Mouse (Mus musculus): Measurements from ENCODE around the gene Capn12. TPM values are rescaled to one million over a fixed set of nuclear protein-coding genes. Genes with fewer than 3 reads are reported as not detected.

Capn12 gene
- polyA plus RNA-seq, 1 experiment = 0.14 TPM

DNA sequence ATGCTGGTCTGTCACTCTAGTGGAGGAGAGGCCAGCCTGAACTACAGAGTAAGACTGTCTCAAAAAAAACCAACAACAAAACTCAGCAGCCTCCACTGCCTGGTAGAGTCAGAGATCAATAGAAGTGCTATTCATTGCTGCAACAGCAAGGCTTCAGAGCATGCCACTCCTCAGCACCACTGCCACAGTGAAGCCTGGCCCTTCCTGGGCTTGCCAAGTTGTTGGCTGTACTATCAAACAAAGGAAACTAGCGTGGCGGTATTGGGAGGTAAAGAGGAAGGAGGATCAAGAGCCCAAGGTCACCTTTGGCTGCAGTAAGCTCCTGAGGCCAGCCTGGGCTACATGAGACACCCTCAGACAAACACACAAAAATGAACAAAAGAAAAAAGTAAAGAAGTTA, 45.0 kb downstream of the Capn12 start:
- Histone ChIP-seq H3K36me3 (ENCODE audit: control insufficient read depth, insufficient read depth, low read length) (no peaks in the 10 kb centered on the region), H3K27ac (ENCODE audit: control insufficient read depth, insufficient read depth, low read depth, low read length) (no peak overlapping the region), H3K27me3 (ENCODE audit: control insufficient read depth, insufficient read depth, low read length) (no peaks in the 10 kb centered on the region), H3K4me1 (ENCODE audit: control insufficient read depth, insufficient read depth, low read length) (peaks cover 8% of the 10 kb centered on the region), H3K4me3 (ENCODE audit: control insufficient read depth, low read depth, low read length) (no peak overlapping the region)
- TF ChIP-seq POLR2A (IDR thresholded peaks at IDR 0.05; ENCODE audit: control insufficient read depth, low read depth, low read length) (no peak), CTCF (IDR thresholded peaks at IDR 0.05; ENCODE audit: control insufficient read depth, insufficient read depth, insufficient replicate concordance, low read depth, low read length) (no peak)

DNA sequence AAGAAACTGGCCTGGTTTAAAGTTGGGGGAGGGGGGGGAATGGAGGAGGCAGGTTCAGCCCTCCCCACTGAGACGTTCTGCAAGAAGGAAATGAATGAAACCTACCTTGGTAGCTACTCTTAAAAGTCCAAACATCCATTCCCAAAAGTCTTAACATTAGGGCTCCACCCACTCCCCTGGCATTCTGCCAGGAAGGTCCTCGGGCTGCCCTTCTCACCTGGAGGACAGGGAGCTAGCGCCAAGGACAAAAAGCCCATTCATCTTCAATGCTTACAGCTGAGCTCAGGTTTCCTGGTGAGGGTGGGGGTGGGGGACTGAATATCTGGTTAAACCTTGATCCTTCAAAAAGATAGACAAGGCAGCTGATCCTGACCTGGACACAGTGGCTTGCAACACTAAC, 48.2 kb downstream of the Capn12 start:
- Histone ChIP-seq H3K27ac (ENCODE audit: control insufficient read depth, insufficient read depth, low read depth, low read length) (no peak overlapping the region), H3K4me3 (ENCODE audit: control insufficient read depth, low read depth, low read length) (no peak overlapping the region), H3K4me1 (ENCODE audit: control insufficient read depth, insufficient read depth, low read length) (peaks cover 5% of the 10 kb centered on the region), H3K36me3 (ENCODE audit: control insufficient read depth, insufficient read depth, low read length) (no peaks in the 10 kb centered on the region), H3K27me3 (ENCODE audit: control insufficient read depth, insufficient read depth, low read length) (no peaks in the 10 kb centered on the region)
- TF ChIP-seq CTCF (IDR thresholded peaks at IDR 0.05; ENCODE audit: control insufficient read depth, insufficient read depth, insufficient replicate concordance, low read depth, low read length) (no peak), POLR2A (IDR thresholded peaks at IDR 0.05; ENCODE audit: control insufficient read depth, low read depth, low read length) (no peak)

DNA sequence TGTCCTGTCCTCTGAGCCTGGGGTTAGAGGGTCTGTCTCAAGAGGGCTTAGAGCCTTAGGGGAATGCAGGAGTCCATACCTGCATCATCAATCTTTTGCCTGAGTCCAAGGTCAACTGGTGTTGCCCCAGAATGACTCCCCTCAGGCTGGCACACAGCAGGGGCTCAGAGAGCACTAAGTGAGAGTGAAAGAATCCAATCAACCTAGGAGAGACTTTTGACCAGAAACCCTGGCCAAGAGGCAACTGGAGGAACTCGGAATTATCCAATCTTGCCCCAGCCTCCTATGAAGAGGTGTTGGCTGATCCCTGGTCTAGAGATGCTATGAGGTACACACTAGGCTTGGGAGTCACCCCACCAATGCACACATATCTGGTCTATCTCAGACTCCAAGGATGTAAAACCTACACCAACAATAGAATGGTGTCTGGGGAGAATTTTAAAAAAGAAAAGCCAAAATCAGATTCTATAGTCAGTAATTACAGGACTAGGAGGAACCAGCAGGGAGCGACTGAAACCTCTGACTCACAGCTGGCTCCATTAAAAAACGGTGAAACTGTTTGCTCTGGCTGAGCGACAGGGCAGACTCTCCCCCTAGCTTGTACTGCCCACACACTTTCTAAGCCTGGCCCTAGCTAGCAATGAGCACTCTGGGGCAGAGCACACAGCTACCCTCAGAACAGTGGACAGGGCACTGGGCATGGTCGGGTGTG, 49.3 kb downstream of the Capn12 start:
- no peaks in the 10 kb centered on the region for H3K27me3 ChIP-seq (ENCODE audit: control insufficient read depth, insufficient read depth, low read length)
- H3K36me3 ChIP-seq (ENCODE audit: control insufficient read depth, insufficient read depth, low read length) = no peaks in the 10 kb centered on the region
- H3K4me1 ChIP-seq (ENCODE audit: control insufficient read depth, insufficient read depth, low read length) = no peaks in the 10 kb centered on the region
- TF ChIP-seq CTCF (IDR thresholded peaks at IDR 0.05; ENCODE audit: control insufficient read depth, insufficient read depth, insufficient replicate concordance, low read depth, low read length) (no peak), POLR2A (IDR thresholded peaks at IDR 0.05; ENCODE audit: control insufficient read depth, low read depth, low read length) (no peak)
- H3K4me3 ChIP-seq (ENCODE audit: control insufficient read depth, low read depth, low read length) = no peak overlapping the region
- H3K27ac ChIP-seq (ENCODE audit: control insufficient read depth, insufficient read depth, low read depth, low read length) = peak overlapping the region; percentile 24; the same call in 1 of the 2 replicates

DNA sequence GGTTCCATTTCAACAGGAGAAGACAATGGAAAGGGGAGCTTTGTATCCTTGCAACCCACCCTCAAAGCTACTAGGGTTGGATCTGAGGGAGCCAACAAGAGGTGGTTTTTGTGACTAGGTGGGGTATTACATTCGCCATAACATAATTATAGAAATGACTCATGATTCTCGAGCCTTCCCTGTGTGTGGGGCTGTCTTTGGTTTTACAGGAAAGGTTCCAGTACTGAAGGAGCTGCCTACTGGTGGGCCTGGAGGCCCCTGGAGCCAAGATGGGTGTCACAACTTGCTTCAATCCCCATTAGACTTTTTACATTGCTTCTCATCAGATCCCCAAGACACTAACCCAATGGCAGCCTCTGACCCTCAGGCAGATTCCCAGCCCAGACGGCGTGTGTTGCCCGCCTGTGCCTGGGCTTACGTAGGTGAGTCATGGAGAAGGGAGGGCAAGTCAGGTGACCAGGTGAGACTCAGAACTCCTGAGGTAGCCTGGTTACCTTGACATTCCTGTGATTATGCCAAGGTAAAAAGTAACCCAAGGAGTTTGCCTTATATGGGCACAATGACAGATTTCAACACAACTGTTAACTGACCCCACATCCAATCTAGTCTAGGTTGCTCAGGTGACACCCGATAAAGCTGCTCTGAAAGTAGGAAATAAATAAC, 49.9 kb downstream of the Capn12 start:
- H3K27ac ChIP-seq (ENCODE audit: control insufficient read depth, insufficient read depth, low read depth, low read length) = no peak overlapping the region
- no peaks in the 10 kb centered on the region for H3K36me3 ChIP-seq (ENCODE audit: control insufficient read depth, insufficient read depth, low read length)
- TF ChIP-seq POLR2A (IDR thresholded peaks at IDR 0.05; ENCODE audit: control insufficient read depth, low read depth, low read length) = no peak
- no peak for TF ChIP-seq CTCF (IDR thresholded peaks at IDR 0.05; ENCODE audit: control insufficient read depth, insufficient read depth, insufficient replicate concordance, low read depth, low read length)
- H3K4me1 ChIP-seq (ENCODE audit: control insufficient read depth, insufficient read depth, low read length) = no peaks in the 10 kb centered on the region
- no peaks in the 10 kb centered on the region for H3K27me3 ChIP-seq (ENCODE audit: control insufficient read depth, insufficient read depth, low read length)
- H3K4me3 ChIP-seq (ENCODE audit: control insufficient read depth, low read depth, low read length) = no peak overlapping the region

DNA sequence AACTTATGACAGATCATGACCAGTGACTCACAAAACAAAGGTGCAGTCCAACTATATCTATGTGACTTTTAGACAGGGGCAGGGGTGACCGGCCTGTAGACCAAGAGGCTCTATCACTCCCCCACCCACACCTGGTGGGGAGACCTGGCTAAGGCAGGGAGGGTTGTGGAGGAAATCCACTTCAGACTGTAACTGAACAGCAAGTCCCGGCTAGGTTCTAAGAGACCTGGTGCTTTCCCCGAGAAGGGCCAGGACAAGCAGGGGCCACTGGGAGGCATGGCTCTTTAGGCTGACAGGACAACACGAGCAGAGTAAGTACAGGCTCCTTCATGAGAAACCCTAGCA, 50.4 kb downstream of the Capn12 start:
- no peaks in the 10 kb centered on the region for H3K27me3 ChIP-seq (ENCODE audit: control insufficient read depth, insufficient read depth, low read length)
- no peak overlapping the region for H3K4me3 ChIP-seq (ENCODE audit: control insufficient read depth, low read depth, low read length)
- TF ChIP-seq POLR2A (IDR thresholded peaks at IDR 0.05; ENCODE audit: control insufficient read depth, low read depth, low read length) (no peak), CTCF (IDR thresholded peaks at IDR 0.05; ENCODE audit: control insufficient read depth, insufficient read depth, insufficient replicate concordance, low read depth, low read length) (no peak)
- no peaks in the 10 kb centered on the region for H3K4me1 ChIP-seq (ENCODE audit: control insufficient read depth, insufficient read depth, low read length)
- H3K27ac ChIP-seq (ENCODE audit: control insufficient read depth, insufficient read depth, low read depth, low read length) = no peak overlapping the region
- H3K36me3 ChIP-seq (ENCODE audit: control insufficient read depth, insufficient read depth, low read length) = no peaks in the 10 kb centered on the region

DNA sequence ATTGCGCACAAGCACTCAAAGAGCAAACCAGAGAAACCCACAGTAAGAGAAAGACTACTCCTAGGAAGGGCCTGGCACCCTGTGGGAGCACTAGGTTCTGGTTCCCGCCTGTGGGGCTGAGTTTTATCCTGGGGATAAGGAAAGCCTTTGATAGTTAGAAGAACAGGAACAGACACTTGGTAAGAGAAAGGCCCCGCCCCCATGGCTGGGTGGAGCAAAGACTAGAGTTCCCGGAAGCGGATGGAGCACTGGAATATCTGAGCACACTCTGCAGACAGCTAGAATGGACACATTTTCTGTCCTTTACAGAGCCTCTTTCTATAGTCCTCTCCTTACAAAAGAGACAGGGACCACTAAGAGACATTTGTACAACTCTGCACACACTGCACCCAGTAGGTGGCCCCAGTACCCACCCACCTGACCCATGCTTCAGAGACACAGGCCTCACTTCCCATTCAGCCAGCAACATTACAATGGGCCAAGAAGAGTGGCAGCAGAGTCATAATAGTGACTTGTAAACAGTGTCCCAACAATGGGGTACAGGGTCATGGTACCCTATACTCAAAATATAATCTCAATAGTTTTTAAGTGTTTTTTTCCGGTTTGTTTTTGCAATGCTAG, 51.3 kb downstream of the Capn12 start:
- Histone ChIP-seq H3K36me3 (ENCODE audit: control insufficient read depth, insufficient read depth, low read length) (no peaks in the 10 kb centered on the region), H3K4me3 (ENCODE audit: control insufficient read depth, low read depth, low read length) (no peak overlapping the region), H3K27ac (ENCODE audit: control insufficient read depth, insufficient read depth, low read depth, low read length) (no peak overlapping the region), H3K4me1 (ENCODE audit: control insufficient read depth, insufficient read depth, low read length) (no peaks in the 10 kb centered on the region), H3K27me3 (ENCODE audit: control insufficient read depth, insufficient read depth, low read length) (no peaks in the 10 kb centered on the region)
- no peak for TF ChIP-seq CTCF (IDR thresholded peaks at IDR 0.05; ENCODE audit: control insufficient read depth, insufficient read depth, insufficient replicate concordance, low read depth, low read length)
- no peak for TF ChIP-seq POLR2A (IDR thresholded peaks at IDR 0.05; ENCODE audit: control insufficient read depth, low read depth, low read length)

DNA sequence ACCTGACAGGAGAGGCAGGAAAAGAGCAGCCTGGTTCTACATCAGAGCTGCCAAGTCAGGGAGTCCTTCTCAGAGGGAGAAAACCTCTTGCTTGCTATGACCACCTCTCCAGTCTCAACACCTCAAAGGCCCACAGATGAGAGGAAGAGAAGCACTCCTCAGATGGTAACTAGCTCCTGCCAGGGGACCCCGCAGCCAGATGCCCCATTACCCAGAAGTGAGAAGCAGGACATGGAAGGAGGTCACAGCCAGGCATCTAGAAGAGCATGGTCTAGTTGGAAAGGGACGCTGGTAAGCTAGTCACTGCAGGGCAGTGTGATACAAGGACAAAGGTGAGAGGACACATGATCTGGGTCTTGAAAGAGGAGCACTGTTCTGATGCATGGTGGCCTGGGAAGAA, 52.6 kb downstream of the Capn12 start:
- TF ChIP-seq CTCF (IDR thresholded peaks at IDR 0.05; ENCODE audit: control insufficient read depth, insufficient read depth, insufficient replicate concordance, low read depth, low read length) = no peak
- TF ChIP-seq POLR2A (IDR thresholded peaks at IDR 0.05; ENCODE audit: control insufficient read depth, low read depth, low read length) = no peak
- no peak overlapping the region for H3K27ac ChIP-seq (ENCODE audit: control insufficient read depth, insufficient read depth, low read depth, low read length)
- H3K27me3 ChIP-seq (ENCODE audit: control insufficient read depth, insufficient read depth, low read length) = no peaks in the 10 kb centered on the region
- no peak overlapping the region for H3K4me3 ChIP-seq (ENCODE audit: control insufficient read depth, low read depth, low read length)
- no peaks in the 10 kb centered on the region for H3K4me1 ChIP-seq (ENCODE audit: control insufficient read depth, insufficient read depth, low read length)
- H3K36me3 ChIP-seq (ENCODE audit: control insufficient read depth, insufficient read depth, low read length) = no peaks in the 10 kb centered on the region

Measured in testis, adult 2 months (tissue).